Mouse (Mus musculus) brain, embryonic 18.5 days (tissue): Measurements from ENCODE around the gene Egln2.

Experiments
- DNase-seq: peaks from one replicate; pipeline ENCODE4 v3.0.0-alpha.2; 2012; ENCODE audit warnings: low read depth, low spot score

Gene Egln2

GRCm38 (mm10) chr7:27166614-27167474 lies at the start of gene Egln2:
Egln2 (minus strand) TSS chr7:27166802.
- peak; percentile 78 for DNase-seq

GRCm38 (mm10) chr7:27212626-27213025 lies 46.0 kb upstream of the Egln2 start:
- no peak for DNase-seq

DNA sequence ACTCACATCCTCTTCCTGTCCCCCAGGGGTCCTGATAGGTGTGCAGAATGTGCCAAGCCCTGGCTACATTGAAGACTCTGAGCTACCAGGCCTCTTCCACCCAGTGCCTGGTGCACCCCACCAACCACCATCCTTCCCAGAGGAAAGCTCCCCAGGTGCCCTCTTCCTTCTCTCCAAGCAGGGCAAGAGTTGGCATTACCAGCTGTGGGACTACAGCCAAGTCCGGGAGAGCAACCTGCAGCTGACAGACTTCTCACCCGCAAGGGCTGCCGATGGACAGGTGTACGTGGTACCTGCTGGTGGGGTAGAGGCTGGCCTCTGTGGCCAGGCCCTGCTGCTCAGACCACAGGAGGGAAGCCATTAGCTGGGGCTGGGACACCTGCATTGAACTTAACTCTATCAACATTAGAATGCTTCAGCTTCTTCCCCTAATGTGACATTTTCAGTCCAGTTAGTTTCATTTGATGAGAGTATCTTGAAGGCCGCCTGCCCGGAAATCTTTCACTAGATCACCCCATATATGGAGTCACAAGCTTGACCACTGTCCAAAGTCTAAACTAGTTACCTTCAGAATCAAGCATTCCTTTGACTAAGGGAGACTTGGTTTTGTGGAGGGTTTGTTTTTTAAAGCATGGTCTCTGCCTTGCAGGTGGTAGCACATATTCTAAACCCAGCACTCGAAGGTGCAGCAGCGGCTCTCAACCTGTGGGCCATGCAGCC lies 37.3 kb upstream of the Egln2 start:
- no peak for DNase-seq

DNA sequence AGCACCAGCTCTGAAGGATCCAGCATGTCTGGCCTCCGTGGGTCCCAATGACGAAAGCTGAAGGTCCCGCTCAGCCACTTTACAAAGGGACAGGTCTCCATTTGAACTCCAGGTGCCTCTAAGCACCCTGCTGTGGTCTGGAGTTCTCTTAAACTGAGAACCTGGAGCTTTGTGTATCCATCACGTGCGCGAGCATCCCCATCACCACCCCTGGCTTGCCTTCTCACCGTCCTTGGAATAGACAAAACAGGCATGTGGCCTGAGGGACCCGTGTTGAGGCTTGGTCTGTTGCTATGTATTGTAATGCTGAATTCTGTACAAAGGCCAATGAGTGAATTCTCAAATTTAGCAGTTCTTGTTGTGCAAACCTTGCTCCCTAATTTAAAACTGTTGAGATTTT lies 32.2 kb upstream of the Egln2 start:
- DNase-seq: no peak

- no peak for DNase-seq
Measured at GRCm38 (mm10) chr7:27198355-27198754, 31.8 kb upstream of the Egln2 start.

GRCm38 (mm10) chr7:27197634-27198033 lies 31.0 kb upstream of the Egln2 start:
- DNase-seq: no peak

DNA sequence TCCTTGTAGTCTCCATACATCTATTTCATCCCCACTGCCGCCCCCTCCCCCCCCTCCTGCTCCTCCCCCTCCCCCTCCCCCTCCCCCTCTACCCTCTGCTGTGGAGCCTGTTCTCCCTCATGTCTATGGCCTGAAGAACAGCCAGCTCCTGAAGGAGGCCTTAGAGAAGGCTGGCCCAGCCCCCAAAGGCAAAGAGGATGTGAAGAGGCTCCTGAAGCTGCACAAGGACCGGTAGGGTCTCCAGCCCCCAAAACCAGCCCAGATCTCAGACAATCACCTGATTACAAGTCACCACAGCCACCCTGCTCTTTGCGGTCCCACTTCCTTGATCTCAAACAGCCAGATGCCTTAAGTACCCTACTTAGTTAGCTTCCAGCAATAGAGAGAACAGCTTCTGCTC lies 30.5 kb upstream of the Egln2 start:
- no peak for DNase-seq

- DNase-seq: peak; percentile 100
Measured at GRCm38 (mm10) chr7:27195681-27196611, 29.3 kb upstream of the Egln2 start, which contains the start of the genes BC024978 and Snrpa. BC024978 (plus strand) TSS chr7:27195781. Snrpa (minus strand) TSS chr7:27196271.

- DNase-seq: no peak
Measured at GRCm38 (mm10) chr7:27193731-27194130, 27.1 kb upstream of the Egln2 start.

- DNase-seq: no peak
Measured at GRCm38 (mm10) chr7:27192434-27192833, 25.8 kb upstream of the Egln2 start.

- DNase-seq: no peak
Measured at GRCm38 (mm10) chr7:27189271-27189931, 22.8 kb upstream of the Egln2 start.

DNA sequence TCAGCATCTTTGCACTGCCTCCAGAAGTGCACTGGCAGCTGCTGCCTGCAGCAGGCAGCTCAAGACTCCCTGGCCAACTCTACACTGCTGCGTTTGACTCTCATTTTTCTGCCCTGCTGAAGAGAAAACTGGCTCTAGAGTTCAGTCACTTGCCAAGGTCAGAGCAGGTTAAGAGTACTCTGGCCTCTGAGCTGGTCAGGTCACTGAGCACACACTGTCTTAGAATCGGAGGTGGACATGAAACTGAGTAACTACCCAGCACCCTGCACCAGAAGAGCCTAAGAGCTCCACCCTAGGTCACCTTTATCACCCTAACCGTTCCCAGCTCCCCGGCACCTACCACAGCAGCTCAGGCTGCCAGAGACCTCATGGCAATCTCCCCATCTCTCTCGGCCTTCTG lies 19.4 kb upstream of the Egln2 start:
- no peak for DNase-seq

GRCm38 (mm10) chr7:27184964-27185363 lies 18.4 kb upstream of the Egln2 start:
- no peak for DNase-seq

GRCm38 (mm10) chr7:27182498-27182897 lies 15.9 kb upstream of the Egln2 start:
- DNase-seq: no peak

DNA sequence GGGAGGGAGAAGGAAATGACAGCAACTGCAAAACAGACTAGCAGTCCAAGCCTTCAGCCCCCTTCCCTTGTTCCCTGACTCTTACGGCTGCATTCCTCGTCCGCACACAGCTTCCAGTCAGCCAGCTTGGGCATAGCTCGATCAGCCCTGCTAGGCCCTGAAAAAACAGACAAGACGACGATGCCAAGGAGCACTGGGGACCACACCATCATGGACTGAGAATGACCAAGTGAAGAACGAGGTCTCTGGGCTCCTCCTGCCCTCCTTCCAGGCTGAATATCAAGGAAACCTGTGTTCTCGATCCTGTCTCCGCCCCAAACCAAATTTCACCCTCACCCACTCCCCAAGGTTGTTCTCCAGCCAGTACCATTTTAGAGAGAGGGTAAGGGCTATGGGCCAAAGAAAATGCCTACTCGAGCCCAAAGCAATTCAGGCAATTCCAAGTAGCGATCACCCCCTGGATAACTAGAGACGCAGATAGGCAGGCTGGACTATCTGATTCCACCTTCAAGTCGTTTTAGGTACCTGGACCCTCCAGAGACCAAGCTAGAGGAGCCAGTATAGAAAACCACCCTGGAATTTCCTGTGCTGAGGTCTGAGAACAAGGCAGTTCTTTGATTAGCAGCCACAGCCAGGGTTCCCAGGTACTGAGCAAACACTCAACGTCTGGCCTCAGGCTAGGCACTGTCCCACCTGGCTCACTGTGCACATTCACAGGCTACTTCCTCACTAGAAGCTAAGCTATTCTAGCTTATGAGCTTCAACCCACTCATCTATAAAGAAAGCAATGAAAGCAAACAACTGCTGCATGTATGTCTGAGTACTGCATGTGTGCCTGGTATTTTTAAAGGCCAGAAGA lies 14.5 kb upstream of the Egln2 start, which contains the start of the genes Gm21983 and Mia:
Gene Gm21983, minus strand, starts transcription at position 250 of the 859 bp plus-strand sequence.
Gene Mia, minus strand, starts transcription at position 321 of the 859 bp plus-strand sequence.
- no peak for DNase-seq

- no peak for DNase-seq
Measured at GRCm38 (mm10) chr7:27180036-27180435, 13.4 kb upstream of the Egln2 start.

GRCm38 (mm10) chr7:27179217-27179918 lies 12.8 kb upstream of the Egln2 start:
- no peak for DNase-seq

- peak; percentile 99 for DNase-seq
Measured at GRCm38 (mm10) chr7:27178324-27179216, 12.0 kb upstream of the Egln2 start, which contains the start of gene Rab4b. Rab4b (minus strand) TSS chr7:27178896.
